Mouse (Mus musculus) adrenal gland, adult (tissue): ENCODE measurements around the gene Bcl9.

Experiments used
- DNase-seq, 2 experiments: peaks; one replicate each; pipeline ENCODE4 v3.0.0; 2022 to 2023; ENCODE audit warnings: low spot score in 1 of 2; ENCODE audit not compliant: inconsistent age in 2 of 2

The Bcl9 gene

GRCm38 (mm10) chr3:97297553-97298432 lies at the start of gene Bcl9:
Bcl9 (minus strand) TSS chr3:97297917.
- DNase-seq = peak; percentile 79 to 95

DNA sequence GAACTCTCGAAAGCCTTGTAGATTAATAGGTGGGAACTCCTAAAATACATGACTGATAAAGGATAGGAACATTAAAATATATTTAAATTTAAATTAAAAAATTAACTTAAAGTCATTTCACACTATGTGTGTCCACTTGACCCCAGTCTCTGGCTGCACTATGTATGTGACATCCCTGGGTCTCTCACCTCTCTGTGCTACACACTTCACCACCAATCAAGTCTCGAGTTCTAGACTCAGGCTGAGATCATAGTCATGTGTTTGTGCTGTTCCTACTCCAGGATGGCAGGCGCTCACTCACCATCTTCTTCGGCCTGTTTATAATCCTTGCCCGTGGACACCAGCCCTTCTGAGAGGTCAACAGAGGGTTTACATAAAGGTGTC lies 41.5 kb upstream of the Bcl9 start:
- DNase-seq = no peak

GRCm38 (mm10) chr3:97338522-97339192 lies 40.9 kb upstream of the Bcl9 start:
- DNase-seq = peak; percentile 76 to 96

GRCm38 (mm10) chr3:97337306-97337705 lies 39.6 kb upstream of the Bcl9 start:
- DNase-seq = peak in 1 of 2 experiments; percentile 42

GRCm38 (mm10) chr3:97336331-97336730 lies 38.6 kb upstream of the Bcl9 start:
- DNase-seq = peak in 1 of 2 experiments; percentile 56

DNA sequence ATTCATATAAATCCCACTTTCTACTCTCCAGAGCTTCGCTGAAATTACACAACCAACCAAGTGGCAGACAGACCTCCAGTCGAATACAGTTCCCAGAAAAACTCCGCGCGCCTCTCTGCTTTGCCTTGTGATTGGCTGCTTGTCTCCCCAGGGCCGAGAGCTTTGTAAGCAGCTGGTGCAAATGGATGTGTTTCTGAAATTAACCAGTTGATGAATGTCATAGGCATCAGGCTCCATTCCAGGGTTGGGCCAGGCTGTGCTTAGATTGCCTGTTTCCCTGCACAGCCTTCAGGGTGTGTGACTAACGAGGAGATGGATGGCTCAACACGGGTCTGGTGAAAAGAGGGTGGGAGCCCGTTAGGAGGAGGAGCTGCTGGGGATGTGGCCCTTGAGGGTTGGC lies 36.9 kb upstream of the Bcl9 start:
- DNase-seq = peak in 1 of 2 experiments; percentile 37

DNA sequence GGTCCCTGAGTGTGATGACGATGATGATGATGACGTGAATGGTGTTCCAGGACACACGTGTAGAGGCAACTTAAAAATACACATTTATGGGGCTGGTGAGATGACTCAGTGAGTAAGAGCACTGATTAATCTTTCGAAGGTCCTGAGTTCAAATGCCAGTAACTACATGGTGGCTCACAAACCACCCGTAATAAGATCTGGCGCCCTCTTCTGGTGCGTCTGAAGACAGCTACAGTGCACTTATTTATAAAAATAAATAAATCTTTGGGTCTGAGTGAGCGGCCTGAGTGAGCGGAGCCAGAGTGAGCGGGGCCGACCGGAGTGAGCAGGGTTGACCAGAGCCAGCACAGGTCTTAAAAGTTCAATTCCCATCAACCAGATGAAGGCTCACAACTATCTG lies 34.5 kb upstream of the Bcl9 start:
- peak; percentile 17 to 64 for DNase-seq

- no peak for DNase-seq
Measured at GRCm38 (mm10) chr3:97327809-97328208, 30.1 kb upstream of the Bcl9 start.

- peak in 1 of 2 experiments; percentile 47 for DNase-seq
Measured at GRCm38 (mm10) chr3:97327356-97327755, 29.6 kb upstream of the Bcl9 start.

DNA sequence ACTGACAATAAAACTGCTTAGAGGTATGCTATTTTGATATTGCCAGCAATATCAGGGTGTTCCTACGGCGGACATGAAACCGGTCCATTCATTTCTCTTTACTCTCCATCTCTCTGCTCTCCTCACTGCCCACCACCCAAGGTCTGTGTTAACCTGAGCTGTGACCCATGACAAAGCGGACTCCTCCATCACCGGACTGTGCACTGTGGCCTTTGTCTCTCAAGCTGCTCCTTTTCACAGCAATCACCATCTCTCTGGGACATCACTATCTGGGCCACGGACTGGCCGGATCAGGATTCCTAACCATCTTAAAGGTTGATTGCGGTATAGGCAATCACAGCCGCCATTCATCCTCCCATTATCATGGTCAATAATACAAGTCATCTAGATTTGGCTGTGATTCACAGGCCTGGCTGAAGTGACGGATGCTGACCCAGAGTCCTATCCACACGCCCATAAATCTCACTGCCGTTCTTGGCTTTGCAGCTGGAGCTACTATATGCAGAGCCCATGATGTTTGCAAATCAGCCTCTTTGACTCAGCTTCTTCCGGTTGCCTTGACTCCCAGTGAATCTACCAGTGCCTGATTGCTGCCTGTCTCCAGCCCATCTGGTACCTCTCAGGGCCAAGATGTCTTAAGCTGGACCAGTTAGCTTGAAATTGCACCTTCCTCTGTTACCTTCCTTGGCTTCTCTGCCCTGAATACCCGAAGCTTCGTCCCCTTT lies 28.1 kb upstream of the Bcl9 start:
- peak; percentile 20 to 70 for DNase-seq

DNA sequence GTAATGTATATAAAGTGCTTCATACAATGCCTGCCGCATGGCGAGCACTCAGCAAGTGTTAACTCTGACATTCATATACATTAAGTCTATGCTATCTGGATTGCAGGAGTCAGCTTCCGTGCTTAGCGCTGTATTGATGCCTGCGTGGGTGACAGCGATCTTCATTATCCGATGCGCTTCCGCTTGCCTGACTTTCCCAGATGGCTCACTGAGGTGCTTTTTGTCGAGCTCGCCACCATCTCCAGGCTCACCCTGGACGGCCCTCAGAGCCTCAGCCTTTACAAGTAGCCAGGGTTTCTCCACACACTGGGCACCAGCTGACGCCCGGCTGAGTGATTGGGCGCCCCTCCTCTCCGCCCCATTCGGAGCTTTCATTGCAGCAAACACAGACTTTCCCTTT lies 26.3 kb upstream of the Bcl9 start:
- no peak for DNase-seq

- DNase-seq = no peak
Measured at GRCm38 (mm10) chr3:97317302-97317701, 19.6 kb upstream of the Bcl9 start.

DNA sequence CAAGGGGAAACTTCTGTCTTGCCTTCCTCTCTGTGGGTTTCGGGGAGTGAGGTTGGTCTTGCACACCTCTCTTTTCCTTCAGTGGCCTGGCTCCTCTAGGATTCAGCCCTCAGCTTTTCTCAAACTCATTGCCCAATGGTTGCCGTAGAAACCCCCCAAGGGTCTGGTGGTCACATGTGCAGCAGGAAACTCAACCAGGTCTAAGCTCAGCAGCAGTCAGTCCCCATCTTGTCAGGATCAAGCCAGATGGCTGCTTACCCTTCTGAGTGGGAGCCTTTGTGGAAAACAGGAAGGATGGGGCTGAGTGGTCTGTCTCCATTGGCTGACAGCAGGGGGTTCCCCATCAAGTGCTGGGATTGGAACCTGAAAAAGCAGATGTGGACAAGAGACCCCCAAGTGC lies 15.7 kb upstream of the Bcl9 start:
- DNase-seq = no peak

DNA sequence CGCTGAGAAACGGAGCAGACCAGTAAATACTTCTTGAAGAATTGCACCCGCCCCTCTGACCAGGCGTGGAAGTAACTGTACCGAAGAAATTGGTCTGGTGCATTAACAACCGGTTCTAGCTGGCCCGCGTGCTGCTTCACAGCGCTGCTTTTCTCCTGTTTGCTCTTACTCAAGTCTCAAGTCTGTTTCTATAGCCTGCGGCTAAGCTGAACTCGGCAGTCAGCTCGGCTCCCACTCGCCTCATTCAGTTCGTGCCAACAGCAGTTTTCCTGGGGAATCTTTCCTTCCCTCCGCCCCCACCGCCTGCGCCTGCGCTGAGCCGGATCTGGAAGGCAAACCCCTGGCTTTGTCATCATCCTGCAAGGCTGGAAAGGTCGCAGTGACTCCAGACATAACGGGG lies 14.3 kb upstream of the Bcl9 start:
- DNase-seq = peak; percentile 87 to 94

- no peak for DNase-seq
Measured at GRCm38 (mm10) chr3:97309748-97310536, 12.2 kb upstream of the Bcl9 start.

GRCm38 (mm10) chr3:97308440-97308839 lies 10.7 kb upstream of the Bcl9 start:
- DNase-seq = no peak

- no peak for DNase-seq
Measured at GRCm38 (mm10) chr3:97305907-97306306, 8.2 kb upstream of the Bcl9 start.

DNA sequence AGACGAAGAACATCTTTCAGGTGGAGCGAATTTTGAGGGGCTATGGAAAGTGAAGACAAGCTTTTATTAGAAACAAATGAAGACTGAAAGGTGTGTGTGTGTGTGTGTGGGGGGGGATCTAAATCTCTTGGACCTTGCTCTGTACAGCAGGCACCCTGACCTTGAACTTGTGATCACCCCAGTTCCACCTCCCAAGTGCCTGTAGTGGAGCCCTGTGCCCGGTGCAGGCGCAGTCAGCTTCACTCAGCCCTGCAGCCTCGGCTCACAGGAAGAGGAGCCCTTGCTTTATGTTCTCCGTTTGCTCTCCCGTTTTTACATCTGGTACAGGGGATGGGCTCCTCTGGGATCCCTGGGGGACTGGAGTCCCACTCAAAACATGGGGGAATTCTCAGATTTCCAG lies 3.9 kb upstream of the Bcl9 start:
- DNase-seq = no peak

GRCm38 (mm10) chr3:97300370-97300769 lies 2.7 kb upstream of the Bcl9 start:
- DNase-seq = peak; percentile 66 to 83

GRCm38 (mm10) chr3:97299885-97300284 lies 2.2 kb upstream of the Bcl9 start:
- DNase-seq = no peak
